Mouse (Mus musculus): ENCODE data around the gene Bahd1. TPM values are rescaled to one million over a fixed set of nuclear protein-coding genes. Genes with fewer than 3 reads are reported as not detected.

Bahd1 gene
- polyA plus RNA-seq (2015; fragmentation: Nextera tagmentation; extraction: Ambion mirVana), result 5.4 TPM in 2 replicates

DNA sequence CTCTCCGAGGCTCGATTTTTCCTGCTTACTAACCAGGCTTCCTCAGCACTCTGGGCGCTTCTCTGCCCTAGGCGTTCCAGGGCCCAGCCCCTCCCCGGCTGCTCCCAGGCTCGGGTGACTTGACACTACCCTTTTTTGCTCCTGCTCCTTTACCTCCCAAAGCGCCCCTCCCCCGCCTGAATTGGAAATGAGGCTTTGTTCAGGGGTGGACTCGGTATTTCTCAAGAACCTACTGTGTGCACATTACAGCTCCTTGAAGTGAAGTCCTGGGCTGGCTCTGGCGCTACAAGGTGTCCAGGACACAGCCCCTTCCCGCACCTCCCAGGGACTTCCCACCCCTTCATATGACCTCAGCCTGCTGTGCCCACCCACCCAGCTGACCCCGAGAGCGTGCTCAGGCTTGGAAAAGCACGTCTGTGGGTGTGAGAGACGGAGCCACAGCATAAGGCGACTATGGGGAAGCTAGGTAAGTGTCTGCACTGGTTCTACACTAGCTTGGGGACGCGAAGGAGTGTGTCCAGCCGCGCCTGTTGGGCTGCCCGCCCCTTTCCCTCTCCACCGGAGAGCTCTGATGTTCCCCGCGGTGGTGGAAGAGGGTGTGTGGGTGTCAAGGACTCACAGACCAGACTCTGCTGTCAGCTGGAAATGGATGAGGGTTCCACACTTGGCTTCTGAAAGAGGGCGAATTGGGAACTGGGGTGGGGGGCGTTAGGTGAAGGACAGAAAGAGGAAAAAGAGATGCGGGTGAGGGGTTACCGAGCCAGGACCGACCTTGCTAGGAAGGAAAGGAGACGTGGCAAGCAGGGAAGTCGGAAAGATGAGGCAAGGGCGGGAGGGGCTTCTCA lies at the start of gene Bahd1:
Gene Bahd1, plus strand, starts transcription at position 397 of the 845 bp plus-strand sequence.
- Histone ChIP-seq H3K9ac (peak within 1 kb of the TSS; percentile 74), H3K36me3 (no peaks in the 10 kb centered on the region), H3K9me3 (no peaks in the 10 kb centered on the region), H3K27me3 (peaks cover 54% of the 10 kb centered on the region), H3K4me3 (peak within 1 kb of the TSS; percentile 92), H3K4me2 (peak within 1 kb of the TSS; percentile 97), H3K27ac (replicated peaks) (peak within 1 kb of the TSS; percentile 93; the same call in 1 of the 2 replicates), H3K4me1 (replicated peaks) (peaks cover 71% of the 10 kb centered on the region)
- under 1% methylated on average over 32 of the region's 32 CpGs for WGBS
- ATAC-seq (ENCODE audit: low read depth), result peak; percentile 12

DNA sequence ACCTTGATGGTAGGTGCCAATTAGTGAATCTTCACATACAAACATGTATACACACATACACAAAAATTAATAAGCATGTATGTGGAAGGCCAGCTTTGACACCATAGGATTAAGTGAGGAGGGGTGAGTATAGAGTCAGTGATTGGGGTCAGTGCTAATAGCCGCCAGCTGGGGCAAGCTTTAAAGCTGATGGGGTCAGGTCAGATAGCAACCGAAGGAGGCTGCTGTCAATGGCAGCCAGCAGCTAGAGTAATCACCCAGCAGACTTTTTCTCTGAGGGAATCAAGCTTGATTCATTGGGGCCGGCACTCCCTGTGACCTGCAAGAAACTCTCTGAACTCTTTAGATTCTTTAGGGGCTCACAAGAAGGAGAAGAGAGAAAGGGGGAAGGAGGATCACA lies 48.4 kb upstream of the Bahd1 start:
- Histone ChIP-seq H3K27me3 (no peaks in the 10 kb centered on the region), H3K27ac (replicated peaks) (no peak overlapping the region), H3K4me1 (replicated peaks) (no peaks in the 10 kb centered on the region), H3K9ac (no peak overlapping the region), H3K4me3 (no peak overlapping the region), H3K36me3 (no peaks in the 10 kb centered on the region), H3K9me3 (no peaks in the 10 kb centered on the region), H3K4me2 (no peak overlapping the region)
- 12% methylated on average over 3 of the region's 3 CpGs for WGBS
- ATAC-seq (ENCODE audit: low read depth), result no peak

- WGBS, result under 1% methylated on average over 34 of the region's 34 CpGs
- H3K9ac ChIP-seq, result peak within 1 kb of the TSS; percentile 77
- H3K4me2 ChIP-seq, result peak within 1 kb of the TSS; percentile 78
- H3K9me3 ChIP-seq, result no peaks in the 10 kb centered on the region
- H3K36me3 ChIP-seq, result peaks cover 2% of the 10 kb centered on the region; the same call in 1 of the 2 replicates
- peak; percentile 100 for ATAC-seq (ENCODE audit: low read depth)
- peaks cover 21% of the 10 kb centered on the region for H3K4me1 ChIP-seq (replicated peaks)
- peak within 1 kb of the TSS; percentile 79 for H3K27ac ChIP-seq (replicated peaks)
- no peaks in the 10 kb centered on the region for H3K27me3 ChIP-seq
- peak within 1 kb of the TSS; percentile 66 for H3K4me3 ChIP-seq
These were observed 38.5 kb upstream of the Bahd1 start, which contains the start of gene Ivd for GRCm38 (mm10) chr2:118861454-118862339. TSS of gene Ivd (plus strand) at chr2:118861954.

DNA sequence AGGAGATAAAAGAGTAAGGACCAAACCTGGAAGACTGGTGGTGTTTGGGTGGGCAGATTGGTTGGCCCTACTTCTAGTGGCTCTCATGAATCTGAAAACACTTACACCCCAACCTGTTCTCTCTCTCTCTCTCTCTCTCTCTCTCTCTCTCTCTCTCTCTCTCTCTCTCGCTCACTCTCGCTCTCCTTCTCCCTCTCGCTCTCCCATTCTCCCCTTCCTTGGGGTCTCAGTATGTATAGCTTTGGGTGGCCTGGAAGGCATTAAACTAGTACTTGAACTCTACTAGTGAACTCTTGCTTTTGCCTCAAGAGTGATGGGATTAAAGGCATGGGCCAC lies 37.9 kb upstream of the Bahd1 start:
- H3K36me3 ChIP-seq, result peaks cover 2% of the 10 kb centered on the region; the same call in 1 of the 2 replicates
- no peak for ATAC-seq (ENCODE audit: low read depth)
- peak overlapping the region; percentile 79 for H3K27ac ChIP-seq (replicated peaks)
- H3K9ac ChIP-seq, result peak overlapping the region; percentile 77
- H3K4me3 ChIP-seq, result peak overlapping the region; percentile 66
- no peaks in the 10 kb centered on the region for H3K9me3 ChIP-seq
- no peaks in the 10 kb centered on the region for H3K27me3 ChIP-seq
- 32% methylated on average over 3 of the region's 3 CpGs for WGBS
- H3K4me1 ChIP-seq (replicated peaks), result peaks cover 21% of the 10 kb centered on the region
- peak overlapping the region; percentile 78 for H3K4me2 ChIP-seq

- ATAC-seq (ENCODE audit: low read depth), result no peak
- no peak overlapping the region for H3K4me3 ChIP-seq
- H3K9ac ChIP-seq, result no peak overlapping the region
- no peak overlapping the region for H3K4me2 ChIP-seq
- H3K4me1 ChIP-seq (replicated peaks), result no peaks in the 10 kb centered on the region
- 92% methylated on average over 3 of the region's 3 CpGs for WGBS
- H3K9me3 ChIP-seq, result no peaks in the 10 kb centered on the region
- H3K27me3 ChIP-seq, result no peaks in the 10 kb centered on the region
- H3K27ac ChIP-seq (replicated peaks), result no peak overlapping the region
- peaks cover 46% of the 10 kb centered on the region for H3K36me3 ChIP-seq
These were observed 29.6 kb upstream of the Bahd1 start for GRCm38 (mm10) chr2:118870601-118871000.

DNA sequence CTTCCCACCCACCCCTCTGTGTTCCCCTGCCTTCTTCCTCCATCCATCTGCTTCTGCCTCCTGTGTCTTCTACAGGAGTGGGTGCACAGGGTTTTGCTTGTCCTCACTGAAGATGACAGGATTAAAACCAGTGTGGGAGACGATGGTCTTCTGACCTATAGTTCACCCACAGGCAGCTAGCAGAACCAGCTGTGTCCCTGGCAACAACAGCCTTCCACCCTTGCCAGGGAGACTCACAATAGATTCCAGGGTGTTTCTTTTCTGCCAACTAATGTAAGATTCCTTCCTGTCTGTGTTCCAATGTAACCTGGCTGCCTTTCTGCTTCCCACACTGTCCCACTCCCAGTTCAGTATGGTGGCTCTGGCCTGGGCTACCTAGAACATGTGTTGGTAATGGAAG lies 29.1 kb upstream of the Bahd1 start:
- Histone ChIP-seq H3K4me1 (replicated peaks) (no peaks in the 10 kb centered on the region), H3K9me3 (no peaks in the 10 kb centered on the region), H3K36me3 (peaks cover 49% of the 10 kb centered on the region), H3K27ac (replicated peaks) (no peak overlapping the region), H3K4me2 (no peak overlapping the region), H3K27me3 (no peaks in the 10 kb centered on the region), H3K9ac (no peak overlapping the region), H3K4me3 (no peak overlapping the region)
- 75% methylated on average over 1 of the region's 1 CpGs for WGBS
- no peak for ATAC-seq (ENCODE audit: low read depth)

DNA sequence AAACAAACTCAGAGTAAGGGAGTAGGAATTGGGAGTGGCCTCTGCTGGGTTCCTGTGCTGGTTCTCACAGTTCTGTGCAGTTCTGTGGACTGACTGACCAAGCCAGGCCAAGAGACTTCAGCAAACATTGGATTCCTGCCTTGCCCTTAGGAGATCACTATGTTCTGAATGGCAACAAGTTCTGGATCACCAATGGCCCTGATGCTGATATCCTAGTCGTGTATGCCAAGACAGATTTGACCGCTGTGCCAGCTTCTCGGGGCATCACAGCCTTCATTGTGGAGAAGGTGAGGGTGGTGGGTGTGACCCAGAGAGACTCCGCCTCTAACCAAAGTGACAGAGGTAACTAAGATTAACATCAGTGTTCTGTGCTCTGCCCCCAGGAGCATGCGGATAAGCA lies 27.2 kb upstream of the Bahd1 start:
- Histone ChIP-seq H3K4me3 (no peak overlapping the region), H3K9me3 (no peaks in the 10 kb centered on the region), H3K27ac (replicated peaks) (no peak overlapping the region), H3K4me2 (no peak overlapping the region), H3K27me3 (no peaks in the 10 kb centered on the region), H3K9ac (no peak overlapping the region), H3K36me3 (peaks cover 65% of the 10 kb centered on the region), H3K4me1 (replicated peaks) (no peaks in the 10 kb centered on the region)
- ATAC-seq (ENCODE audit: low read depth), result no peak
- WGBS, result 92% methylated on average over 5 of the region's 5 CpGs

GRCm38 (mm10) chr2:118873890-118874430 lies 26.2 kb upstream of the Bahd1 start:
- WGBS, result 82% methylated on average over 6 of the region's 6 CpGs
- Histone ChIP-seq H3K36me3 (peaks cover 66% of the 10 kb centered on the region), H3K9me3 (no peaks in the 10 kb centered on the region), H3K4me1 (replicated peaks) (no peaks in the 10 kb centered on the region), H3K4me3 (no peak overlapping the region), H3K27me3 (no peaks in the 10 kb centered on the region), H3K27ac (replicated peaks) (no peak overlapping the region), H3K4me2 (no peak overlapping the region), H3K9ac (no peak overlapping the region)
- ATAC-seq (ENCODE audit: low read depth), result no peak

DNA sequence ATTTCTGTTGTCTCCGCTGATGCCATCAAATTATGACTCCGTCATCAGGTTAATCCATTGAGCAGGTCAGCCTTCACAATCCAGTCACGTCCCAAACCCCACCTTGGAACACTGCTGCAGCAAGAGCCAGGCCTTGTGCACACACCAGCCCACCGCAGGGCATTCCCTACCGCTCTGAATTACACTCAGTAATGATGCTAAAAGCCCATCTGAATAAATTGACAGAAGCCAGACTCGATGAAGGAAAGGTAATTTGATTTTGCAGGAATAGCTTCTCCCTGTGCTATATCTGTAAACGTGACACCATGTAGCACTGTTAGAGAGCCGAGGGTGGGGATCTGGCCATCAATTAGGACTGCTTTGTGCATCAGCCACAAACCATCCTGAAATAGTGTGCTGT lies 24.9 kb upstream of the Bahd1 start:
- Histone ChIP-seq H3K9me3 (no peaks in the 10 kb centered on the region), H3K9ac (no peak overlapping the region), H3K27ac (replicated peaks) (no peak overlapping the region), H3K27me3 (no peaks in the 10 kb centered on the region), H3K36me3 (peaks cover 57% of the 10 kb centered on the region), H3K4me2 (no peak overlapping the region), H3K4me1 (replicated peaks) (no peaks in the 10 kb centered on the region), H3K4me3 (no peak overlapping the region)
- ATAC-seq (ENCODE audit: low read depth), result no peak
- 89% methylated on average over 8 of the region's 8 CpGs for WGBS

- WGBS, result 96% methylated on average over 9 of the region's 9 CpGs
- no peak overlapping the region for H3K4me3 ChIP-seq
- H3K27me3 ChIP-seq, result no peaks in the 10 kb centered on the region
- peaks cover 53% of the 10 kb centered on the region for H3K36me3 ChIP-seq
- H3K27ac ChIP-seq (replicated peaks), result no peak overlapping the region
- ATAC-seq (ENCODE audit: low read depth), result no peak
- no peaks in the 10 kb centered on the region for H3K9me3 ChIP-seq
- H3K9ac ChIP-seq, result no peak overlapping the region
- no peak overlapping the region for H3K4me2 ChIP-seq
- no peaks in the 10 kb centered on the region for H3K4me1 ChIP-seq (replicated peaks)
These were observed 23.7 kb upstream of the Bahd1 start for GRCm38 (mm10) chr2:118876453-118876852.

DNA sequence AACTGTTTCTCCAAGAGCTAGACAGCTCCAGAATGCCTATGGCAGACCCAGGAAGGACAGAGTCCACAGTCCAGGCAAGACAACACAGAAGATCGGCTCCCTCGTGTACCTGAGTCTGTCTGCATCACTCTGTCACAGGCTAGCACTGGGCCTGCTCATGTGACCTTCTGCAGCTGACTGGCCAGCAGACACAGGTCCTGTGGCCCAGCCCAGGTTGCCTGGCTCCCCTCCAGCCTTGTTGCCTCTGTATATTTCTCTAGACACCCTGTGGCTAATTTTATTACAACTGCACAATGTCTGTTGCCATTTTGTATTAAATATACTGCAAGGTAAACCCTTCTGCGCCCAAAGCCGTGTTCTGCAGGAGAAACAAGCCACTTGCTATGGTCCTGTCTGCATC lies 19.2 kb upstream of the Bahd1 start:
- no peak overlapping the region for H3K27ac ChIP-seq (replicated peaks)

DNA sequence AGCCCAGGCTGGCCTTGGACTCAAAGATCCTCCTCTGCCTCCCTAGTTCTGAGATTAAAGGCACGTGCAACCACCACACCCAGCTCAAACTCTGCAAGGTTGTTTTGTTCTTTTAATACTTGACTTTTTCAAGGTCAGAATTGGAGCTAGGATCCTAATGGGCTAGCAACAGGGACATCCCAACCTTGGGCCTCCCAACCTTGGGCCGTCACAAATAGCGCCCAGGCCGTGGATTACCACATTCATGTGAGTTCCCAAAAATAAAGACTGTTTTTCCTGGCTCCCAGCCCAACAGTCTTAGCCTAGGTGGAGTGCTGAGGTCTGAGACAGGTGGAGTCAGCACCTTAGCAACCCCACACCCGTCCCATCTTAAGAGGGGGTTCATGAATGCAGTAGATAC lies 18.2 kb upstream of the Bahd1 start:
- Histone ChIP-seq H3K4me3 (no peak overlapping the region), H3K36me3 (peaks cover 19% of the 10 kb centered on the region), H3K4me2 (no peak overlapping the region), H3K9ac (no peak overlapping the region), H3K9me3 (no peaks in the 10 kb centered on the region), H3K27ac (replicated peaks) (no peak overlapping the region), H3K4me1 (replicated peaks) (peaks cover 5% of the 10 kb centered on the region), H3K27me3 (peaks cover 16% of the 10 kb centered on the region)
- ATAC-seq (ENCODE audit: low read depth), result no peak
- WGBS, result 86% methylated on average over 5 of the region's 5 CpGs

More for the DNA sequence above, 19.2 kb upstream of the Bahd1 start:
- 82% methylated on average over 4 of the region's 4 CpGs for WGBS
- peaks cover 11% of the 10 kb centered on the region for H3K27me3 ChIP-seq
- no peaks in the 10 kb centered on the region for H3K9me3 ChIP-seq
- ATAC-seq (ENCODE audit: low read depth), result no peak
- H3K36me3 ChIP-seq, result peaks cover 29% of the 10 kb centered on the region
- H3K9ac ChIP-seq, result 0 out of 2 replicates have a peak overlapping the region, but pooled peaks have one; percentile 12
- H3K4me1 ChIP-seq (replicated peaks), result peaks cover 5% of the 10 kb centered on the region
- no peak overlapping the region for H3K4me3 ChIP-seq
- no peak overlapping the region for H3K4me2 ChIP-seq

All from neural tube, embryonic 13.5 days (tissue).